Mouse (Mus musculus) thymus, adult 2 months (tissue): ENCODE data around the gene Mllt6.

Source experiments
- CTCF ChIP-seq: fragments of 200-500 bp; IDR thresholded peaks from 2 replicates; pipeline ENCODE4 v1.5.1; 2012; ENCODE audit warnings: mild to moderate bottlenecking, control low read depth, low read length, moderate library complexity, borderline replicate concordance; ENCODE audit not compliant: control insufficient read depth, poor library complexity, insufficient read depth; ENCODE audit errors: extremely low read depth
- POLR2A ChIP-seq: fragments of 200-500 bp; IDR thresholded peaks from 2 replicates; pipeline ENCODE4 v1.6.1; 2012; ENCODE audit warnings: mild to moderate bottlenecking, low read length, control low read depth, moderate library complexity; ENCODE audit not compliant: control insufficient read depth, poor library complexity, insufficient read depth; ENCODE audit errors: extremely low read depth

DNA sequence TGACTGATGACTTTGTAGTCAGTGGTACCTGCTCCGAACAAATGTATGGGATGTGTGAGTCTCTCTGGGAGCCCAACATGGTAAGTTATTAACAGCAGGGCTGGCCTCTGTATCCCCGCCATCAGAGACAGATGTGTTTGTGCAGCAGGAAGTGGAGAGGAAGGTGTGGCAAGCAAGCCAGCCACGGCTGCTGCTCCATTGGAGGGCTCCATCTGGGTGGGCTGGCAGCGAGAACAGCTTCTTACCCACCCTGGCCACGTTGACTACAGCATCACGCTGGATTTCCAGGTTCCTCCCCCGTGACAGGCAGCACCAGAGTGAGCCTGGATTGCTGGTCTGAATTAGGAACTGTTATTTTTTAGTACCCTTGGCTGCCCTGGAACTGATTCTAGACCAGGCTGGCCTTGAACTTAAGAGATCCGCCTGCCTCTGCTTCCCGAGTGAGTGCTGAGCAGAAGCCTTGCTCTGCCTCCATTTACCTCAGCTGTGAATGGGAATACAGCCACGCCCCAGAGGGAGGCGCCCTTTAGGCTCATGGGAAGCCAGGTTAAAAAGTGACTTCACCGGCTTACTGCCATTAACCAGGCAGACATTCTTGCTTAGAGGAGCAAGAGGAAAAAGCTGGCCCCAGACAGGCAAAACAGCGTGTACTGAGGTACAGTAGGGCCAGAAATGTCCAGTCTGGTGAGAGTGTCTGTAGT is 48.1 kb downstream of the Mllt6 start:
- TF ChIP-seq CTCF: no peak
- TF ChIP-seq POLR2A: no peak
